Mouse (Mus musculus): ENCODE data around the gene Kptn.

DNA sequence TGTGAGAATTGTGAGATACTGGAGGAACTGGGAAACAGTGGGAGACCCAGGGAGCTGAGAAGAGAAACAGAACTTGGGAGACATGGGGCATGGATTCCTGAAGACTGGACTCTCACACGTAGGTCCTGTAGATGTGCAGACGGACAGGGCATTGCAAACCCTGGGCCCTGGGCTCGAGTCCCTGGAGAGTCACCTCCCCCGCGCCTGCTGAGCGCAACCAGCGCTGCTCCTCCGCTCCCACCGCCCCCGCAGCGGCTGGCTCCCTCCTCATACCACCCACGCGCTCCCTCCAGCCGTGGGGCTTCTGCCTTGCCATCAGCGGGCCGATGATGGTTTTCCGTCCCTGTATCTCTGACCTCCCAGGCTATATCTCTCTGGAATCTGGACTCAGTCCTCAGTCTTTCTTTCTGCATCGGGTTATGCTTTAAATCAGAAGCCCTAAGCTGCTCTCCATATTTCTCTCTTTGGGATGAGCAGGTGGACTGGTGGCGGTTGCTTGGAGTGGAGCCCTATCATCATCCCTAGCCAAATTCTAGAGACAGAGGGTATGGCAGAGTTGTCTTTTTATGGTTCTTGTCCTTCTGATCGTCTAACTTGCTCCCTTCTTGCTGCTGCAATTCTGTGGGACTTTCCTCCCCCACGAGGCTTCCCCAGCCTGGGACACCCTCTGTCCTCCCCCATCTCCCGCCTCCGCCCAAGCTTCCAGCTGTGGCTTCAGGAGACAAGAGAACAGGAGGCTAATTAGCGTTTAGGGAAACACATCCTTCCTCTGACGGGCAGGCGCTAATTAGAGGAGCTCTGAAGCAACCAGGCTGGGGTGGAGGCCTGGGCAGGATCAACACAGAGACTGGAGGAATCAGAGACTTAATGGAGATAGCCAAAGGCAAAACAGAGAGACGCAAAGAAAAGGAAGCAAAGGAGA is 27.1 kb downstream of the Kptn start:
- TF ChIP-seq CTCF (IDR thresholded peaks at IDR 0.05; ENCODE audit: control insufficient read depth, insufficient read depth, low read length) (no peak), POLR2A (IDR thresholded peaks at IDR 0.05; ENCODE audit: borderline replicate concordance, control insufficient read depth, low read depth, low read length) (no peak)
